Mouse (Mus musculus) liver, embryonic 14.5 days (tissue): ENCODE results near the gene Epp13.

Experiments
- CTCF ChIP-seq: IDR thresholded peaks from 2 replicates; pipeline ENCODE4 v1.5.1; 2016; ENCODE audit warnings: antibody characterized with exemption, low read depth, control low read depth
- EP300 ChIP-seq: IDR thresholded peaks from 2 replicates; pipeline ENCODE4 v1.6.1; 2016; ENCODE audit warnings: antibody characterized with exemption, low read depth

GRCm38 (mm10) chr7:6213144-6213543 is 39.4 kb upstream of the Epp13 start:
- peak; percentile 80 for TF ChIP-seq CTCF
- TF ChIP-seq EP300: no peak
